Mouse (Mus musculus): ENCODE measurements around the gene Adcy9. TPM values are rescaled to one million over a fixed set of nuclear protein-coding genes. Genes with fewer than 3 reads are reported as not detected.
A peak's percentile ranks its signal among the peaks of the same experiment; 100 is the strongest.

Adcy9 gene
- total and polyA plus RNA-seq, 3 experiments, result 3.0 to 4.3 TPM; not detected in 1

DNA sequence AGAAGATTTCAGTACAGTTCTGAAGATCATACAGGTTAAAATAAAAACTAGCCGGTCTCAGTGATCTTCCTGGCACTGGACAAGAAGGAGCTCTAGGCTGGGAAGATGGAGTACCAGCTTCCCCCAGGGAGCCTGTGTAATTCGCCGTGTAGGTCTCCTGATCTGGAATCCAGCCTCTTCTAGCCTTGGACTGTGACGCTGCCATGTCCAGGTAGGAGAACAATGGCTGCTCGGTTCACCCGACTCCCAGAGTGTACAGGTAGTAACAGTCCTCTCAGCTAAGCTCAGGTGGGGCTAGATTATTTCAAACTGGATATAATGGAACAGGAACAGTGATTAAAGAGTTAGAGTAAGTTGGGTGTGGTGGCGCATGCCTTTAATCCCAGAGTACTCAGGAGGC lies 120.0 kb downstream of the Adcy9 start:
- Histone ChIP-seq H3K79me2 (ENCODE audit: control insufficient read depth, insufficient read depth, low read length, poor library complexity) (no peaks in the 10 kb centered on the region), H3K27ac (ENCODE audit: control insufficient read depth, low read depth, low read length) (no peak overlapping the region), H3K27me3 (ENCODE audit: control insufficient read depth in 1 of 2, insufficient read depth in 2 of 2, low read length in 2 of 2) (no peaks in the 10 kb centered on the region), H3K4me1 (ENCODE audit: control insufficient read depth in 1 of 2, insufficient read depth in 2 of 2, low read length in 2 of 2) (no peaks in the 10 kb centered on the region; a peak in 2 of 4 replicates), H3K9ac (ENCODE audit: control insufficient read depth, low read depth, low read length, poor library complexity, severe bottlenecking) (no peak overlapping the region), H3K4me3 (ENCODE audit: control insufficient read depth in 1 of 2, insufficient read depth in 1 of 2, low read depth in 2 of 2, low read length in 2 of 2) (no peak overlapping the region), H3K36me3 (ENCODE audit: control insufficient read depth in 1 of 2, insufficient read depth in 2 of 2, low read length in 2 of 2) (peaks cover 0 to 3% of the 10 kb centered on the region in 2 experiments; a peak in 3 of 4 replicates), H3K9me3 (replicated peaks; ENCODE audit: insufficient read depth, low read length) (no peaks in the 10 kb centered on the region)
- TF ChIP-seq TCF12 (IDR thresholded peaks at IDR 0.05; ENCODE audit: low read depth, low read length) (no peak), ZKSCAN1 (IDR thresholded peaks at IDR 0.05; ENCODE audit: low read depth, low read length) (no peak), JUND (IDR thresholded peaks at IDR 0.05; ENCODE audit: low read depth, low read length) (no peak)
- DNase-seq (ENCODE audit: low read depth, low spot score), result no peak

DNA sequence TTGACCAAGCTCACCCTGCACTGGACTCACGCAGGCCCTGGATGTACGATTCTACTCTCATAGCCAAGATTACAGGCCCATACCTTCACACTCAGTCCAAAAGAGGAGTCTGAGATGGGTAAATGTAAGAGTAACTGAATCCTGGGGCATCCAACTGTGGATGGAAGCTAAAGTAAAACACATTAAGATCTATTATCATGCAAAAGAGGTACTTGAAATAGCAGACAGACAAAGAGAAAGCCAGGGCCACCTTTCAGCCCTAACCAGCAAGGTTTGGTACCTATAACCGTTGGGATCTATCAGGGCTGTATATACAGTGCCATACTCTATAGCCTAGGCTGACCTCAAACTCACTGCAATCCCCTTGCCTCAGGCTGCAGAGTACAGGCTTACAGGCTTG lies 127.0 kb downstream of the Adcy9 start:
- Histone ChIP-seq H3K79me2 (ENCODE audit: control insufficient read depth, insufficient read depth, low read length, poor library complexity) (no peaks in the 10 kb centered on the region), H3K4me1 (ENCODE audit: control insufficient read depth in 1 of 2, insufficient read depth in 2 of 2, low read length in 2 of 2) (no peaks in the 10 kb centered on the region; a peak in 2 of 4 replicates), H3K9me3 (replicated peaks; ENCODE audit: insufficient read depth, low read length) (no peaks in the 10 kb centered on the region), H3K27me3 (ENCODE audit: control insufficient read depth in 1 of 2, insufficient read depth in 2 of 2, low read length in 2 of 2) (no peaks in the 10 kb centered on the region), H3K36me3 (ENCODE audit: control insufficient read depth in 1 of 2, insufficient read depth in 2 of 2, low read length in 2 of 2) (peaks cover 0 to 3% of the 10 kb centered on the region in 2 experiments; a peak in 3 of 4 replicates), H3K9ac (ENCODE audit: control insufficient read depth, low read depth, low read length, poor library complexity, severe bottlenecking) (no peak overlapping the region), H3K4me3 (ENCODE audit: control insufficient read depth in 1 of 2, insufficient read depth in 1 of 2, low read depth in 2 of 2, low read length in 2 of 2) (no peak overlapping the region), H3K27ac (ENCODE audit: control insufficient read depth, low read depth, low read length) (no peak overlapping the region)
- TF ChIP-seq MYB (IDR thresholded peaks at IDR 0.05; ENCODE audit: low read depth, low read length) (no peak), GATA1 (IDR thresholded peaks at IDR 0.05; ENCODE audit: low read depth, low read length) (no peak), RCOR1 (IDR thresholded peaks at IDR 0.05; ENCODE audit: low read depth, low read length) (no peak), NRF1 (IDR thresholded peaks at IDR 0.05; ENCODE audit: insufficient read depth, low read depth, low read length, poor library complexity, severe bottlenecking) (no peak), POLR2AphosphoS5 (IDR thresholded peaks at IDR 0.05; ENCODE audit: borderline replicate concordance, low read depth, low read length) (no peak), USF2 (IDR thresholded peaks at IDR 0.05; ENCODE audit: borderline replicate concordance in 1 of 2, insufficient read depth in 1 of 2, low read depth in 1 of 2, low read length in 2 of 2) (no peak), SMC3 (IDR thresholded peaks at IDR 0.05; ENCODE audit: low read depth, low read length) (no peak), ZC3H11A (IDR thresholded peaks at IDR 0.05; ENCODE audit: low read depth, low read length) (no peak)
- DNase-seq (ENCODE audit: low read depth, low spot score), result no peak

DNA sequence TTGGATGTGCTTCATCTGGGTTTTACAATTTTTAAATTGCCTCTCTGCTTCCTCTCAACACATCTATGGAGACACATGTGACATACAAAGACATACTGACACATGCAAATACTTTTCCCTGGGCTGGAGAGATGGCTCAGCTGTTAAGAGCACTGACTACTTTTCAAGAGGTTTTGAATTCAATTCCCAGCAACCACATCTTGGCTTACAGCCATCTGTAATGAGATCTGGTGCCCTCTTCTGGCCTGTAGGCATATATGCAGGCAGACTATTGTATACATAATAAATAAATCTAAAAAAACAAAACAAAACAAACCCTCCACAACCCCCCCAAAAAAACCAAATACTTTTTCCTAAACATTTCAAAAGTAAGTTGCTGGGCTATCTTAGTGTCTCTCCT lies 130.8 kb downstream of the Adcy9 start:
- peak; percentile 74 for DNase-seq (ENCODE audit: low read depth, low spot score)
- Histone ChIP-seq H3K27ac (ENCODE audit: control insufficient read depth, low read depth, low read length) (no peak overlapping the region), H3K27me3 (ENCODE audit: control insufficient read depth in 1 of 2, insufficient read depth in 2 of 2, low read length in 2 of 2) (no peaks in the 10 kb centered on the region), H3K9me3 (replicated peaks; ENCODE audit: insufficient read depth, low read length) (no peaks in the 10 kb centered on the region), H3K9ac (ENCODE audit: control insufficient read depth, low read depth, low read length, poor library complexity, severe bottlenecking) (no peak overlapping the region), H3K79me2 (ENCODE audit: control insufficient read depth, insufficient read depth, low read length, poor library complexity) (no peaks in the 10 kb centered on the region), H3K36me3 (ENCODE audit: control insufficient read depth in 1 of 2, insufficient read depth in 2 of 2, low read length in 2 of 2) (no peaks in the 10 kb centered on the region), H3K4me3 (ENCODE audit: control insufficient read depth in 1 of 2, insufficient read depth in 1 of 2, low read depth in 2 of 2, low read length in 2 of 2) (no peak overlapping the region), H3K4me1 (ENCODE audit: control insufficient read depth in 1 of 2, insufficient read depth in 2 of 2, low read length in 2 of 2) (no peaks in the 10 kb centered on the region)
- no peak for TF ChIP-seq MYB (IDR thresholded peaks at IDR 0.05; ENCODE audit: low read depth, low read length)
- 0 out of 2 replicates have a peak, but pooled peaks have one; percentile 34 for TF ChIP-seq ZC3H11A (IDR thresholded peaks at IDR 0.05; ENCODE audit: low read depth, low read length)
- no peak for TF ChIP-seq POLR2A (IDR thresholded peaks at IDR 0.05; ENCODE audit: control insufficient read depth in 1 of 2, insufficient read depth in 1 of 2, low read depth in 1 of 2, low read length in 2 of 2, poor library complexity in 1 of 2)
- peak; percentile 53 for TF ChIP-seq SMC3 (IDR thresholded peaks at IDR 0.05; ENCODE audit: low read depth, low read length)
- no peak for TF ChIP-seq POLR2AphosphoS5 (IDR thresholded peaks at IDR 0.05; ENCODE audit: borderline replicate concordance, low read depth, low read length)
- TF ChIP-seq ZKSCAN1 (IDR thresholded peaks at IDR 0.05; ENCODE audit: low read depth, low read length), result no peak
- TF ChIP-seq CTCF (IDR thresholded peaks at IDR 0.05 in 2 of 3, conservative IDR thresholded peaks at IDR 0.05 in 1 of 3; ENCODE audit: control insufficient read depth in 1 of 3, insufficient read depth in 1 of 3, low read depth in 2 of 3, low read length in 3 of 3, poor library complexity in 1 of 3, severe bottlenecking in 1 of 3), result peak; percentile 37 to 58 (median 40)
- TF ChIP-seq JUND (IDR thresholded peaks at IDR 0.05; ENCODE audit: low read depth, low read length), result no peak
- TF ChIP-seq RAD21 (IDR thresholded peaks at IDR 0.05; ENCODE audit: low read depth, low read length), result peak; percentile 57
- TF ChIP-seq MAX (IDR thresholded peaks at IDR 0.05; ENCODE audit: low read length), result no peak
- no peak for TF ChIP-seq MAFK (IDR thresholded peaks at IDR 0.05; ENCODE audit: borderline replicate concordance, low read depth, low read length)
- 0 out of 2 replicates have a peak, but pooled peaks have one; percentile 36 for TF ChIP-seq SIN3A (IDR thresholded peaks at IDR 0.05; ENCODE audit: low read length)

Data from MEL (cell line).